Mouse (Mus musculus): ENCODE data around the gene 4930556J24Rik.
A peak's percentile ranks its signal among the peaks of the same experiment; 100 is the strongest.
"Not testable (repeated sequence)": the region's sequence is repeated elsewhere in the genome, so short reads cannot be mapped to it uniquely, and the experiment has no call there.

Gene 4930556J24Rik

DNA sequence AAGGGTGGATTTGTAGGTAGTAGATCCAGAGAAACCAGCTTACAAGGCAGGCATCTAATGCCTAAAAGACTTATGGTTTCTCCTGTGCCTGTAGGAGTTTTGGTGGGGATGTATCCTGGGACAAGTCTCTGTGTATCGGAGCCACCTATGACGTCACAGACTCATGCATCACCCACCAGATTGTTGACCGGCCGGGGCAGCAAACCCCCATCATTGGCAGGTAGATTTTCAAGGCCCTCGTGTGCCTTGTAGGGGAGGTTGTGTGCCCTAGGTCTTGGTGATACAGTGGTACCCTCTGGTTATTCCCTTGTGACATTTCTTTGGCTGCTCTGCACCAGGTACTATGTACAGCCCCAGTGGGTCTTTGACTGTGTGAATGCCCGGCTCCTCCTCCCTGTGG is at the start of gene 4930556J24Rik:
Gene 4930556J24Rik (minus strand): TSS at position 101 of the 400 bp plus-strand sequence.
- ATAC-seq (ENCODE audit: low TSS enrichment): no peak

DNA sequence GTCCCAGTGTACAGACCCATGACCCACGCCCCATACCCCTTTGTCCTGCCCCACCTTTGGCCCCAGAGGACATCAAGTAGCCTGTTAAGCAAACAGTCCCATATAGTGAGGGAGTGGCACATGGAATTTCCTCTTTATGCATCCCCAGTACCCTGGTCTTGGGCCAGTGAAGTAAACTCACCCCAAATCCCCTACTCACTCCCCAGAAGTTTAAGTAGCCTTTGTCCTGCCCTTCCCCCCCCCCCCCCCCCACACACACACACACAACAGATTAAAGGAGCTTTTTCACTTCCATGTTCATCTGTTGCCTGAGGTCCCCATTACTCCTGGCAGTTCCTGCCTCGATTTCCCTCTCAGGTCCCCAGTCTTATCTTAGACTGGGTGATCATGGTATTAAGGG is 46.7 kb upstream of the 4930556J24Rik start:
- ATAC-seq (ENCODE audit: low TSS enrichment): no peak

DNA sequence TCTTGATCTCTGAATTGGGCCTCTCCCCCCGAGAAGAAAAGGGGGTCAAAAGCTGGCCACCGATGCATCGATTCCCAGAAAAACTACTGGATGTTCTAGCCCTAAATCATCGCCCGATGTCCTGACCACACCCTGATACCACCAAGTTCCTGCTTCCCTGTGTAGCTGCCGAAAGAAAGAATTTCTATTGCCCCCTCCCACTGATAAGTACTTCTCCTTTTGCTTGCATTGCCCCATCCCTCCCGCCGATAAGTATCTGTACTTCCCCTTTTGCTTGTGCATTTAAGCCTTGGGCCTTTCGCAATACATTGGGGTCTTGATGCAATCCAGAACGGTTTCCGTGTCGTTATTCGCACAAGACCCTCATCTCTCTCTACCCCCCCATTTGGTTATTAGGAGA is 45.5 kb upstream of the 4930556J24Rik start:
- ATAC-seq (ENCODE audit: low TSS enrichment): not testable (repeated sequence)

DNA sequence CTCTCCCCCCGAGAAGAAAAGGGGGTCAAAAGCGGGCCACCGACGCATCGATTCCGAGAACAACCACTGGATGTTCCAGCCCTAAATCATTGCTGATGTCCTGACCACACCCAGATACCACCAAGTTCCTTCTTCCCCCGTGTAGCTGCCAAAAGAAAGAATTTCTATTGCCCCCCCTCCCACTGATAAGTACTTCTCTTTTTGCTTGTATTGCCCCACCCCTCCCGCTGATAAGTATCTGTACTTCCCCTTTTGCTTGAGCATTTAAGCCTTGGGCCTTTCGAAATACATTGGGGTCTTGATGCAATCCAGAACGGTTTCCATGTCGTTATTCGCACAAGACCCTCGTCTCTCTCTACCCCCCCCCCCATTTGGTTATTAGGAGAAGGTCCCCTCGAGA is 39.2 kb upstream of the 4930556J24Rik start:
- ATAC-seq (ENCODE audit: low TSS enrichment): not testable (repeated sequence)

GRCm38 (mm10) chr11:4012616-4013015 is 36.0 kb upstream of the 4930556J24Rik start:
- ATAC-seq (ENCODE audit: low TSS enrichment): no peak

DNA sequence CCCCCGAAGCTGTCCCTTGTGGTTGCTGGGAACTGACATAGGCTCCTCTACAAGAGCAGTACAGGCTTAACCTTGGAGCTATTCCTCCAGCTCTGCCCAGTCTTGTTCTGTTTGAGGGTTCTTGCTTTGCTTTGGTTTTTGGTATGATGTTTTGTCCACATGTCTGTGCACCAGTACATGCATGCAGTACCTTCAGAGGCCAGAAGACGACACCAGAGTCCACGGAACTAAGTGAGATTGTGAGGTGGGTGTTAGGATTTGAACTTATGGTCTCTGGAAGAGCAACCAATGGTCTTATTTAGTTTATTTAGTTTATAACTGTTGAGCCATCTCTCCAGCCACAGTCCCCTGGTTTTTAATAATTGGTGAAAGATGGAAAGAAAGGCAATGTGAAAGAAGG is 29.9 kb upstream of the 4930556J24Rik start:
- ATAC-seq (ENCODE audit: low TSS enrichment): no peak

DNA sequence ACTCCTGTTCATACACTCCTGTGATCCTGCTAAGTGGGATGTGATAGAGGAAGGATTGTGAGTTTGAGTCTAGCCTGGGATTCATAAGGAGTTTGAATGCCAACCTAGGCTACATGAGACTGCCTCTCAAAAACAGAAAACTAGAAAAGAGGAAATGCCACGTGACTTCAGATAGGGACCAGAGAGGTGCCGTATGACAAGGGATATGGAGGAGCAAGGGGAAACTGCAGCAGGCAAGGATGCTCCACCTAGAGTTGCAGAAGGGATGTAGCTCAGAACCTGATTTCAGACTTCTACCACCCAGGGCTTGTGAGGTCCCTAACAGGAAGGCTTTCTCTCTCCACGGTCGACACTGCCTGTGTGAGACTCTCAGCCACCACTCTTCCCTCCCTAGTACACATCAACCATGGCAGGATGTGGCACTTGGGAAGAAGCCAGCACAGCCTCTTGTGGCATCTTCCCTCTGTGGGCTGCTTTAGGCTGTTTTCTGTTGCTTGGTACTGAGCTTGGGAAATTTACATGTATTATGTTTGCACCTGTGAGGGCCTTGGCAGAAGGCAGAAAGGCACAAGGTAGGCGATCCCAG is 28.7 kb upstream of the 4930556J24Rik start:
- ATAC-seq (ENCODE audit: low TSS enrichment): peak; percentile 38

DNA sequence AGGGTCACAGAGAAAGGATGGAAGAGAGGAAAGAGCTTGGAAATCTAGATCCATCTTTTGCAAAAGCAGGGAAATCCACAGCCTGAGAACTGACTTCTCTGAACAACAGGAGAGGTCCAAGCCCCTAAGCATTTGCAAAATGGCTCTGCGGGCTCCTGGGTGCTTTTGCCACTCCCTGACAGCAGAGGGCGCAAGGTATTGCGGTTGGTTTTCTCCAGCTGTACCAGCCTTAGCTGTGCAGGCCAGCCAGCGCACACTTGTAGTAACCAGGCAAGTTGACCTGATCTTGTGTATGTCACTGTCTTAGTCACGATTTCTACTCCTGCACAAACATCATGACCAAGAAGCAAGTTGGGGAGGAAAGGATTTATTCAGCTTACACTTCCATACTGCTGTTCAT is 25.0 kb upstream of the 4930556J24Rik start:
- ATAC-seq (ENCODE audit: low TSS enrichment): peak; percentile 70

DNA sequence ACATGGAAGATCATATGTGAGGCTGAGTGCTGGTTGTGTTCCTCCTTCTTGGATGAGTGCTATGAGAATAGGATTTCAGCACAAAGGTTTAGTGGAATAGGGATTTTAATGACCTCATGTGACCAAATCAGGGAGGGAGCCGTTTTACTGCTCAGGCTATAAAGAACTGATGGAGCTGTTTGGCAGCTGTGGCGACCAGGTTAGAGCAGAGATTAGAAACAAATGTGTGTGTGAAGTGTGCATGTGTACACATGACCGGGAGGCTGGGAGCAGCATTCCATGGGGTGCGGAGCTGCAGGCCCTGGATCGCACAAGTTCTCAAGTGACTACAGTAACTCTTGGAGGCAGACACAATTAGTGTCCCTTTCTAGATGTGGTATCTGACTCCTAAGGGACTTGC is 23.0 kb upstream of the 4930556J24Rik start:
- no peak for ATAC-seq (ENCODE audit: low TSS enrichment)

DNA sequence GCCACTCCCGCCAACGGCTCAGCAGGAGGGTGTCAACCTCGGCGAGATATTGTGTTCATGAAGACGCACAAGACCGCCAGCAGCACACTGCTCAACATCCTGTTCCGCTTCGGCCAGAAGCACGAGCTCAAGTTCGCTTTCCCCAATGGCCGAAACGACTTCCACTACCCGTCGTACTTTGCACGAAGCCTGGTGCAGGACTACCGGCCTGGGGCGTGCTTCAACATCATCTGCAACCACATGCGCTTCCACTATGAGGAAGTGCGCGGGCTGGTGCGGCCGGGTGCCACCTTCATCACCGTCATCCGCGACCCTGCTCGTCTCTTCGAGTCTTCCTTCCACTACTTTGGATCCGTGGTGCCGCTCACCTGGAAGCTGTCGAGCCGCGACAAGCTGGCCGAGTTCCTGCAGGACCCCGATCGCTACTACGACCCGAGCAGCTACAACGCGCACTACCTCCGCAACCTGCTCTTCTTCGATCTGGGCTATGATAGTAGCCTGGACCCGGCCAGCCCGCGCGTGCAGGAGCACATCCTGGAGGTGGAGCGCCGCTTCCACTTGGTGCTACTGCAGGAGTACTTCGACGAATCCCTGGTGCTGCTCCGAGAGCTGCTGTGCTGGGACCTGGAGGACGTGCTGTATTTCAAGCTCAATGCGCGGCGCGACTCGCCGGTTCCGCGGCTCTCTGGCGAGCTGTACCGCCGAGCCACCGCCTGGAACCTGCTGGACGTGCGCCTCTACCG is 21.6 kb upstream of the 4930556J24Rik start:
- ATAC-seq (ENCODE audit: low TSS enrichment): no peak; the same call in 1 of the 2 replicates

GRCm38 (mm10) chr11:3996840-3997239 is 20.3 kb upstream of the 4930556J24Rik start:
- no peak for ATAC-seq (ENCODE audit: low TSS enrichment)

DNA sequence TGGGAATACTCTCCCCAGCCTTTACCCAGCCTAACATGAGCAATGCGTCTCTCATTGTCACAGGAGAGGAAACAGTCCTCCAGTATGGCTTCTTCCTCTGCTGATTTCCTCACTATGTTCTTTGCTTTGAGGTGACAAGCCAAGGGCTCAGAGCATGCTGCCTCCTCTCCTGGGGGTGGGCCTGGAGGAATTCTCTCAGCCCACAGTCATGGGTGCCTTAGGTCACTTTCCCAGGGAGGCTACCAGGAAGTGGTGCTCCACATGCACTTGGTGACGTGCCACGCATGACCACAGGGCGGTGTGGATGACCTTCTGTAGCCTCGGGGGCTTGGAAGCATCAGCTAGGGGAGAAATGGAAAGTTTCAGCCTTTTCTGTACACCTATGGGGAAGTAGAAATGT is 18.9 kb upstream of the 4930556J24Rik start:
- ATAC-seq (ENCODE audit: low TSS enrichment): no peak

GRCm38 (mm10) chr11:3993914-3994313 is 17.3 kb upstream of the 4930556J24Rik start:
- no peak for ATAC-seq (ENCODE audit: low TSS enrichment)

DNA sequence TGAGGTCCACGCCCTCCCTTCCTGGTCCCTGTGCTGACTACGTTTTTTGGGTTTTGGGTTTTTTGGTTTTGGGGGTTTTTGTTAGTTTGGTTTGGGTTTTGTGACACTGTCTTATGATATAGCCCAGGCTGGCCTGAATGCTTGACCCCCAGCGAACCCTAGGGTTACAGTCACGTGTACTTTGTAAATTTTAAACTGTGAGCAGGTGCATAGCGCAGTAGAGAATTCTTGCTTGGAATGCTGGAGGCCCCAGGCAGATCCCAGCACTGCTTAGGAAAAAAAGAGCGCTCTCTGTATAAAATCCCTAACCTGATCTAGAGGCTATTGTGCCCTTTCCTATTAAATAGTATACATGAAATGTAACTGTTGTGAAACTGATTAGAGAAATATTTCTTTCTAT is 16.6 kb upstream of the 4930556J24Rik start:
- no peak for ATAC-seq (ENCODE audit: low TSS enrichment)

DNA sequence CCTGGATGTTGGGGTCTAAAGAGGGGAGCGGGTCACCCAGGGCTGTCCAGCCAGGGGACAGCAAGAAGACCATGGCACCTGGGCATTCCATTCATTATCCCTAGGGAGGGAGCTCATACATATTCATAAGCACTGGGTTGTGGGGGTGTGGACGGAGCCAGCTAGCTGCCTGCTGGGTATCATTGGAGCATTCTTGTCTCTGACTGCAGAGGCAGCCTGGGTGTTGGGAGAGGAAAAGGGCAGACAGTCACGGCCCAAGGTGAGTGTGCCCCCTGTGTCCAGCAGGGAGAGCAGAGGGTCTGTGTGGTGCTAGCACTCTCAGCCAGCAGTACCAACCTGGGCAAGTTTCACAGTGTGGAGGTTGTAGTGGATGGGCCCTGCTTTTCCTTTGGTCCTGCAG is 13.2 kb upstream of the 4930556J24Rik start:
- peak; percentile 77; the same call in 1 of the 2 replicates for ATAC-seq (ENCODE audit: low TSS enrichment)

DNA sequence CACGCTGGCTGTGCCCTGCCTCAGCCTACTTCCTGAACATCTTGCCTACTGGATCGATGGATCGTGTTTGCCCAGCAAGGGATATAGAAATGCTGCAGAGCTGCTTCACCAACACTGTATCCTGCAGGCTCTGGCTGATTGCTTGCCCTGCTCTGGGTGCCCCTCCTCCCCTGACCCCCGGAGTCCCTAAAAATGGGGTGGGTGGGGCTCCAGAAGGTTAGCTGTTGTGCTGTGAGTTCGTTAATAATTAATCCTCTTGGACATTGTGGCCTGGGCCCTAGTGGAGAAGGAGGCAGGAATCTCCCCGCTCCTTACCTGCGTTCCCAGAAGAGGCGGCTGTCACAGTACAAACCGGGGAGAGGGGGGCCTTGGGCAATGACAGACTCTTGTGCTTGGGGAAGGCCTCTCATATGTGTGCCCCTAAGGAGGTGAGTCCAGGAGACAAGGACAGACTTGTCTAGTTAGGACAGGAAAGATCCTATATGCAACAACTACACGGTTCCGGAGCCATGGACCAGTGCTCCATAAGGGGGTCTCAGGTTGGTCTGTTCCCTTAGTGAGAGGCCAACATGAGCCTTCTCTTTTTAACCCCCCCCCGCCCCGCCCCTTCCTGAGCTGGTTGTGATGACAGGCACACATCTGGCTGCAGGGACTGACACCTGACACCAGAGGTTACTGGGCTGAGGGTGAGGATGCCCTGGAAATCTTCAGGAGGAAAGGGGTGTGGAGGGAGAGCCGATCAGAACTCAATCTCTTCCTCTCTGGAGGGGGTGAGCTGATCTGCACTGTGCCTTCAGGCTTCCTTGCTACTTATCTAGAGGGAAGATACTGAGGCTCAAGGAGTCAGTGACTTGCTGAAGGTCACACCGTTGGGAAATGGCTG is 7.5 kb upstream of the 4930556J24Rik start:
- ATAC-seq (ENCODE audit: low TSS enrichment): peak; percentile 48; the same call in 1 of the 2 replicates

GRCm38 (mm10) chr11:3983291-3983862 is 6.8 kb upstream of the 4930556J24Rik start, which contains the start of gene Gal3st1:
Gal3st1 (plus strand) TSS chr11:3983636.
- ATAC-seq (ENCODE audit: low TSS enrichment): peak; percentile 68

- ATAC-seq (ENCODE audit: low TSS enrichment): no peak
These were observed 6.0 kb upstream of the 4930556J24Rik start for GRCm38 (mm10) chr11:3982275-3983209.

DNA sequence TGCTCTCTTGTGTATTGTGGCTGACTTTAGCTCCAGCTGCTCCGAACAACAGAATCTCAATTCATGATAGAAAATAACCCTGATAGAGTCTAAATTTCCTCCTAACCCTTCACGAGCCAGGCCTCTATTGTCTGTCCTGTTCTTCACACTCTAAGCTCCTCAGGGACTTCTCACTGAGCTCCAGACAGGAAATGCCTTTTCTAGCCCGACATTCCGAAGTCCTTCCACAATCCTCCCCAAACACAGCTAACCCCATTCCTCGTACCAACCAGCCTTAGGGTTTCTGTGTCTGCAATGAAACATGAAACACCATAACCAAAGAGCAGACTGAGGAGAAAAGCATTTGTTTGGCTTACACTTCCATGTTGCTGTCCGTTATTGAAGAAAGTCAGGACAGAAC is 5.0 kb upstream of the 4930556J24Rik start:
- ATAC-seq (ENCODE audit: low TSS enrichment): no peak

DNA sequence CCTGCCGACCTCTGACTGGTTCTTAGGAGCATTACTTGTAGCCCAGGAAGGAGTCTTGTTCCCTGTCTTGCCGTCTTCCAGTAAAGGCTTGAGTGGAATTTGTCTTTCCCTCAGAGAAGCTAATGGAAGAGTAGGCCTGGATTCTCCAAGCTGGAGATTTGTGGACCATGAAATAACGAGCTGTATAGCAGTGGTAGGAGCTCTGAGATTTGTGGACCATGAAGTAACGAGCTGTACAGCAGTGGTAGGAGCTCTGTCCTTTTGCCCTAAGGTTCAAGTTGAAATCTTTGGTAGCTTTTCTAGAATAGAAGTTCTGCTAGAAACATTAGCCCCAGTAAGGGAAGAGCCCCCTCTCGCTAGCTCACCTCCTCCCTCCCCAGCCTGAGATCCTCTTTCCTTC is 1.8 kb upstream of the 4930556J24Rik start:
- ATAC-seq (ENCODE audit: low TSS enrichment): no peak

GRCm38 (mm10) chr11:3974311-3974710 is 2.3 kb downstream of the 4930556J24Rik start:
- ATAC-seq (ENCODE audit: low TSS enrichment): no peak

Measured in frontal cortex, adult (tissue).